Mouse (Mus musculus) cortical plate, adult 2 months (tissue): ENCODE results near the gene Gramd4.

Experiments
- CTCF ChIP-seq: fragments of 200-500 bp; IDR thresholded peaks from 2 replicates; pipeline ENCODE4 v1.5.1; 2011; ENCODE audit warnings: mild to moderate bottlenecking, control low read depth, low read length; ENCODE audit not compliant: insufficient read depth; ENCODE audit errors: extremely low read depth
- POLR2A ChIP-seq: fragments of 200-500 bp; IDR thresholded peaks from 2 replicates; pipeline ENCODE4 v1.6.1; 2011; ENCODE audit warnings: mild to moderate bottlenecking, low read length, control low read depth; ENCODE audit not compliant: insufficient read depth; ENCODE audit errors: extremely low read depth

GRCm38 (mm10) chr15:86035913-86036312 lies 21.6 kb upstream of the Gramd4 start:
- TF ChIP-seq CTCF (no peak), POLR2A (no peak)
